Mouse (Mus musculus): Measurements from ENCODE around the gene Ptcd2.

DNA sequence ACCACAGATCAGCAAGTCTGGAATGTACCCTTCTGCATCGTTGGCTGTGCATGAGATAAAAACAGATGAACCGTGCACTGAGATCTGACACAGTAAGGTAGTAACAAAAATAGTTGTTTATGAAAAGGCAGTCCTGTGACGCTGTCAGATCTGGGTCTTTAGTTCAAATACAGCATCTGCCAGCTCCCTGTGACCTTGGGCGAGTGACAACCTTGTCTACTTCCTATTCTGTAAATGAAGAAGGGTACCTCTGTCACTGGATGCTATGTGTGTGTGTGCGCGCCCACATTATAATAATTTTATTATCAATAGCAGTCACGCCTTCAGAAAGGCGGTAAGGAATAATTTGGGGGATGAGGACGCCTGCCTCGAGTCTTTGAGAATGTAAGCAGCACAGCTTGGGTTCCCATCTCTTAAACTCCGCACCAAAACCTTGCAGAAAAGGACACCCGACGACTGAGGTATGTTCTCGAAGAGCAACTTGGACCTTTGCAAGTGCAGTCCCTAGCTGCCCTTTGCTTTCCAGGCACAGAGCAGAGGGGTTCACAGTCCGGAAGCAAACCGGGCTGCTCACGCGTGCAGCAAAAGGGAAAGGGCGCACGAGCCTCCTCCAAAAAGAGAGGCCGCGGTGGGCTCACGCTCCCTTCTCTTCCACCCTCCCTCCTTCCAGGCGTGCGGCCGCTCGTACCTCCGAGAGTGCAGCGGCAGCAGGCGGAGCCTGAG lies 468 bp downstream of the Ptcd2 start:
- TF ChIP-seq GATA1 (IDR thresholded peaks at IDR 0.05; ENCODE audit: borderline replicate concordance, low read length) (no peak), FLI1 (IDR thresholded peaks at IDR 0.05; ENCODE audit: low read length) (no peak)
